Mouse (Mus musculus): ENCODE results near the gene Taf6l.

Gene Taf6l

GRCm38 (mm10) chr19:8798264-8798946 is 12.2 kb upstream of the Taf6l start, which contains the start of gene Polr2g:
Gene Polr2g, minus strand, starts transcription at chr19:8798577.
- in situ Hi-C loops (cut with MboI; ENCODE audit: low sequenced_read_pairs), result no loop called here

GRCm38 (mm10) chr19:8790171-8790570 is 4.0 kb upstream of the Taf6l start:
- in situ Hi-C loops (cut with MboI; ENCODE audit: low sequenced_read_pairs), result no loop called here

GRCm38 (mm10) chr19:8789171-8789570 is 3.0 kb upstream of the Taf6l start:
- in situ Hi-C loops (cut with MboI; ENCODE audit: low sequenced_read_pairs), result no loop called here

- in situ Hi-C loops (cut with MboI; ENCODE audit: low sequenced_read_pairs), result no loop called here
These were observed 2.3 kb upstream of the Taf6l start for GRCm38 (mm10) chr19:8788521-8788920.

- in situ Hi-C loops (cut with MboI; ENCODE audit: low sequenced_read_pairs), result no loop called here
These were observed 11.2 kb downstream of the Taf6l start for GRCm38 (mm10) chr19:8774951-8775421.

- in situ Hi-C loops (cut with MboI; ENCODE audit: low sequenced_read_pairs), result no loop called here
These were observed 12.0 kb downstream of the Taf6l start, which contains the start of gene Tmem179b for GRCm38 (mm10) chr19:8774086-8774835. Gene Tmem179b, minus strand, starts transcription at chr19:8774467.

GRCm38 (mm10) chr19:8773409-8773808 is 12.8 kb downstream of the Taf6l start:
- in situ Hi-C loops (cut with MboI; ENCODE audit: low sequenced_read_pairs), result no loop called here

- in situ Hi-C loops (cut with MboI; ENCODE audit: low sequenced_read_pairs), result no loop called here
These were observed 13.2 kb downstream of the Taf6l start for GRCm38 (mm10) chr19:8772996-8773395.

GRCm38 (mm10) chr19:8770567-8771270 is 15.5 kb downstream of the Taf6l start, which contains the start of gene Tmem223:
Gene Tmem223, plus strand, starts transcription at chr19:8770996.
- in situ Hi-C loops (cut with MboI; ENCODE audit: low sequenced_read_pairs), result no loop called here

GRCm38 (mm10) chr19:8765562-8765961 is 20.7 kb downstream of the Taf6l start:
- in situ Hi-C loops (cut with MboI; ENCODE audit: low sequenced_read_pairs), result no loop called here

- in situ Hi-C loops (cut with MboI; ENCODE audit: low sequenced_read_pairs), result no loop called here
These were observed 22.9 kb downstream of the Taf6l start for GRCm38 (mm10) chr19:8763276-8763675.

- in situ Hi-C loops (cut with MboI; ENCODE audit: low sequenced_read_pairs), result no loop called here
These were observed 25.5 kb downstream of the Taf6l start for GRCm38 (mm10) chr19:8760757-8761156.

GRCm38 (mm10) chr19:8758899-8759298 is 27.3 kb downstream of the Taf6l start:
- in situ Hi-C loops (cut with MboI; ENCODE audit: low sequenced_read_pairs), result no loop called here

GRCm38 (mm10) chr19:8757471-8757998 is 28.7 kb downstream of the Taf6l start:
- in situ Hi-C loops (cut with MboI; ENCODE audit: low sequenced_read_pairs), result no loop called here

- in situ Hi-C loops (cut with MboI; ENCODE audit: low sequenced_read_pairs), result no loop called here
These were observed 29.4 kb downstream of the Taf6l start, which contains the start of gene Nxf1 for GRCm38 (mm10) chr19:8756635-8757387. Gene Nxf1, plus strand, starts transcription at chr19:8757073.

- in situ Hi-C loops (cut with MboI; ENCODE audit: low sequenced_read_pairs), result no loop called here
These were observed 30.6 kb downstream of the Taf6l start for GRCm38 (mm10) chr19:8755652-8756051.

- in situ Hi-C loops (cut with MboI; ENCODE audit: low sequenced_read_pairs), result no loop called here
These were observed 38.8 kb downstream of the Taf6l start for GRCm38 (mm10) chr19:8747368-8747767.

- in situ Hi-C loops (cut with MboI; ENCODE audit: low sequenced_read_pairs), result no loop called here
These were observed 40.8 kb downstream of the Taf6l start for GRCm38 (mm10) chr19:8745382-8745781.

- in situ Hi-C loops (cut with MboI; ENCODE audit: low sequenced_read_pairs), result no loop called here
These were observed 44.0 kb downstream of the Taf6l start for GRCm38 (mm10) chr19:8742176-8742575.

- in situ Hi-C loops (cut with MboI; ENCODE audit: low sequenced_read_pairs), result no loop called here
These were observed 44.9 kb downstream of the Taf6l start, which contains the start of gene Stx5a for GRCm38 (mm10) chr19:8741243-8741869. Gene Stx5a, plus strand, starts transcription at chr19:8741413.

Measured in CH12F3 (cell line).